Mouse (Mus musculus) layer of hippocampus, postnatal 14 days (tissue): ENCODE results near the gene Cpsf7. TPM values are rescaled to one million over a fixed set of nuclear protein-coding genes. Genes with fewer than 3 reads are reported as not detected.
"Not testable (repeated sequence)": the region's sequence is repeated elsewhere in the genome, so short reads cannot be mapped to it uniquely, and the experiment has no call there.

Experiments used
- DNase-seq, 2 experiments: peaks; one replicate each; pipeline ENCODE4 v3.0.0; 2021 to 2022; ENCODE audit warnings: low spot score in 2 of 2, mixed read lengths in 1 of 2
- total RNA-seq, 2 experiments: library from RNA; stranded (reverse); gene quantifications; 2 replicates each; pipeline ENCODE4 v1.2.3; 2021

Gene Cpsf7
- total RNA-seq, 2 experiments from 2014 or later = 63.5 to 71.9 TPM

- DNase-seq = not testable (repeated sequence)
Observed at GRCm38 (mm10) chr19:10557837-10558375, 32.8 kb downstream of the Cpsf7 start.

DNA sequence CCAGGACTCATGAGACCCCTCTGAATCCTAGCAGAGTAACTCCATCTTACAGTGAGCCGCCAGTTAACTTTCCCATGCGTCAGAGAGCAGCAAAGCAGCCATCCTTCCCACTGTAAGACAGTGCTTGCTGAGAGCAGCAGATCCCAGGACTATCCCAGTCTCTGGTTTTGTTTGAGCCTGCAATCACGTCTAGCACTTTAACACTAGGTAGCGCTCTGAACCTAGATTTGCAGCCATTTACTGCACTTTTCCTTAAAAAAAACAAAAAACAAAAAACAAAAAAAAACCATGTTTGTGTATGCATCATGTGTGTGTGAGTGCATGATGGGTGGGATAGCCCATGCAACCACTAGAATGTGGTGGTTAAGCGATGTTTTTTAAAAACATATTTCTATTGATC is 35.0 kb downstream of the Cpsf7 start:
- DNase-seq = no peak

GRCm38 (mm10) chr19:10561558-10562314 is 36.7 kb downstream of the Cpsf7 start:
- DNase-seq = no peak

DNA sequence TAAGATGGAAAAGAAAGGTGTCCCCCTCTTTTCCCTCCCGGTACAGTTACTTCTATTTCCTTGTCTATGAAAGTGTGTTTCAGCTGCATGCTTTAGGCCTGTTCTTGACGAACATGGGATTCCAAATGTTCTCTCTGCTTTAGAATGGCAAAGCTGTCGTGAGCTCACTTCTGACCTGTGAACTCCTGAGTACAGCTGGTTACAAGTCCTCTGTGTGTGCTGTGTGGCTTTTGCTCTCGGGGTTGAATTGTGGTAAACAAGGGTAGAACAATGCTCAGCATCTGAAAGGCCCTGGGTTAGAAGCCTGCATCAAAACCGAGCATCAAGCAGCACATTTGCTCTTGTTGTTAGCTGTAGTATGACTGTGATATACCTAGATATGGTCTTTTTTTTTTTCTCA is 37.3 kb downstream of the Cpsf7 start:
- no peak for DNase-seq

- DNase-seq = no peak
Observed at GRCm38 (mm10) chr19:10564278-10564677, 39.2 kb downstream of the Cpsf7 start.

- no peak for DNase-seq
Observed at GRCm38 (mm10) chr19:10565217-10565616, 40.2 kb downstream of the Cpsf7 start.

DNA sequence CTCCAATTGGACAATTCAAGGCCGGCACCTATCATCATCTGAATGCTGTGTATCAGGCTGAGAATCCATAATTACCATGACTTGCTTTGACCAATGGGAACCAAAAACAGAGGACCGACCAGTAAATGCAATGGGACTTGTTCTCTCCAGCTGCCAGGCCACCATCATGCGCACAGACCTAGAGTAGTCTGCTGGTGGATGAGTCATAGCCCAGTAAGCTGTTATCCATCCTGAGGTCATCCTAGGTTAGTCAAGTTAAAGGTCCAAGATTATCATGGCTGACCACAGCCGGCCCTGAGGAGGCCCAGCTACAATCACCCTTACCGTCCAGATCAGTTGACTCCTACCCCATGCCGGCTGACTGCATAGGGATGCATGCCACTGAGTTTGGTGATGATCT is 44.6 kb downstream of the Cpsf7 start:
- DNase-seq = no peak

DNA sequence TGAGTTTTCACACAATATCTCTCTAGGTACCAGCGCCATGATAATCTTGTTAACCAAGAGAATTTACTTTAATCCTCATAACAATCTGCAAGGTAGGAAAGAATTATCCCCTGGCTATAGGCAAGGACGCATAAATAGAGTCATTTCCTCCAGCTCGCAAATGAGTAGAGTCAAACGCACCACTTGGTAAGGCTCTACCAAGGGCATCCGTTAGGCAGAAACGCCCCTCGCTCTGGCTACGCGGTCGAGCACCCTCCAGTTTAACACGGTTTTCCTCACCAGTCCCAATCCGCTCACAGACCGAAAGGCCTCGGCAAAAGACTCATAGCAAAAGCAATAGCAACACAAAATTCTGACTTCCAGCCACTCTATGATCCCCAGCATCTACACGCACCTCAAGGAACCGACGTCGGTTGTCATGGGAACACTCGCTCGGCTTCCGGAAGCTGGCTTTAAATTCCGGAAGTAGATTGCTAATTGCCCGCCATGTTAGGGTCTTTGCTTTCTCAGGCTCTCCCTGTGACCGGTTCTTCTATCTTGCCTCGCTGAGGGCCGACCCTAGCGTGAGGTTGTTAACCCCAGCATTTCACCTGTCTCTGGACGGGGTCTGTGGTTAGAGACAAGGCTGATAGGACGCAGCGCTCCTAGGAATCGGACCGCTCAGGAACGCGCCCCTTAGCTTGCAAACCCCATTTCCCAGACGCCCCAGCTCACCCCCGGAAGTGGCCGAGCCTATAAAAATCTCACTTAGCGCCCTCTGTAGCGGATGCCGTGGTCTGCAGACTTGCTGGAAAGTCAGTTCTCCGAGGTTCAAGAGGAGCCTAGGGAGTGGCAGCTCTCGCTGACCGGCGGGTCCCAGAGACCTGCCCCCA is 51.9 kb downstream of the Cpsf7 start, which contains the start of the genes Cyb561a3 and Tmem138:
TSS of gene Cyb561a3 (plus strand) at position 483 of the 872 bp plus-strand sequence.
TSS of gene Tmem138 (minus strand) at position 673 of the 872 bp plus-strand sequence.
- DNase-seq = peak; percentile 94 to 95

DNA sequence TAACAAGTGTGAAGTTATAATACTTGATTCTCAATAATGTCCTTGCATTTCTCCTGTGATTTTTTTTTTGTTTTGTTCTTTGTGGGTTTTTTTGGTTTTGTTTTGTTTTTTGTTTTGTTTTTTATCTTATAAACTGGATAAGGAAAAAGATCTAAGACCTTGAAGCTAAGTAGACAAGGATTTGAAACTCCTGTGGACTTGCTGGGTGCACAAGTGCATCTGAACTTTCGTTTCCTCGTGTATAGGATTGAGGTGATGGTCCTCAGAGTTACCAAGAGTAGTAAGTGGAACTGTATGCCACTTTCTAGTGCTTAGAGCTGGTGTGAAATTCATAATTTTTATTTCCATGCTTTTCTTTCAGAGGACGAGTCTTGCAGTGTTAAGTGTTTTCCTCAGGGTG is 55.0 kb downstream of the Cpsf7 start:
- DNase-seq = no peak

GRCm38 (mm10) chr19:10580761-10581160 is 55.7 kb downstream of the Cpsf7 start:
- no peak for DNase-seq

- no peak for DNase-seq
Observed at GRCm38 (mm10) chr19:10581984-10582383, 56.9 kb downstream of the Cpsf7 start.

DNA sequence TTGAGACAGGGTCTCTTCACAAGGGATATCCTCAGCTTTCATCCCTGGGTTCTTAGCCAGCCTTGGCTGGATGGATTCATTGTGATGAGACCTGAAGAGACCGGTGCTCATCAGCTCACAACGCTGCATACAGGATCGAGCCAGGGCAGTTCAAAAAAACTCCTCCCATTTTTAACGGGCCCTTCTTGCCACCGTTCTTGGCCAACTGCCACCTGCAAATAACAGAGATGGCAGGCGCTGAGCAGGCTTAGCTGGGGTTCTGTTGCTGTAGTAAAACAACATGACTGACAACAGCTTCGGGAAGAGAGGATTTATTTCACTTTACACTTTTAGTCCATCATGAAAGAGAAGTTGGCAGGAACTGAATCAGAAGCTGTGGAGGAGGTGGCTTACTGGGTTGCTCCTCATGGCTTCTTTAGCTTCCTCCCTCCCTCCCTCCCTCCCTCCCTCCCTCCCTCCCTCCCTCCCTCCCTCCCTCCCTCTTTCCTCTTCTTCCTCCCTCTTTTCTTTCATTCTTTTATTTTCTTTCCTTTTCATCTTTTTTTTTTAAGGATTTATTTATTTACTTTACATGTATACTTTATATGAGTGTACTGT is 58.6 kb downstream of the Cpsf7 start:
- no peak for DNase-seq

DNA sequence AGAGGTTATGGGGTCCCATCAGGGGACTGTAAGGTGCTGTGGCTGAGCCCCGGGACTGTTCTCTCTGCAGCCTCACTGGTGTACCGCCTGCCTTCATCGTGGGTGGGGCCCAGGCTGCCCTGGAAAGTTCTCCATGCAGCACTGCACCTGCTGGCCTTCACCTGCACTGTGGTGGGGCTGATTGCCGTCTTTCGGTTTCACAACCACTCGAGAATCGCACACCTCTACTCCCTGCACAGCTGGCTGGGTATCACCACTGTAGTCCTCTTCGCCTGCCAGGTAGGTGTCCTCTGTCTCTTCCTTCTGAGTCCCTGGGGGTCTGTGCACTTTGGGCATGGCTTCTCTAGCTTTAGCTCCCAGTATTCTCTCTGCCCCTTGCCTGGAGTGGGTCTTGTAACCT is 60.0 kb downstream of the Cpsf7 start:
- no peak for DNase-seq

- DNase-seq = no peak
Observed at GRCm38 (mm10) chr19:10587231-10587630, 62.2 kb downstream of the Cpsf7 start.

- DNase-seq = no peak
Observed at GRCm38 (mm10) chr19:10589127-10589857, 64.2 kb downstream of the Cpsf7 start.

DNA sequence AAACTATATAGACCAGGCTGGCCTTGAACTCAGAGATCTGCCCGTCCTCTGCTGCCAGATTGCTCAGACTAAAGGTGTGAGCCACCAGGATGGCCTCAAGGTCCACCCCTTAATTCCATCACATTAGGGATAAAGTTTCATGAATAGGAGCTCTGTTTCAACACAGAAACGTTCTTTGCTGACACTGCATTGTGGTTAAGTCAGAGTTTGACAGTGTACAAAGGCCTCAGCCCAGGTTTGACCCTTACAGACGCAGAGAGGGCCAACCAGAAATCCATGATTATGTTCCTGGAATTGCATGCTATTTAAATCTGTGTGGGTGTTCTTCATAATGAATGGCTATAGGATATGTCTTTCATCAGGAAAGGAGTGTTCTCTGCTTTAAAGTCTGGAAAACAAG is 65.2 kb downstream of the Cpsf7 start:
- DNase-seq = no peak

GRCm38 (mm10) chr19:10591659-10592377 is 66.8 kb downstream of the Cpsf7 start:
- no peak for DNase-seq
